Mouse (Mus musculus): Measurements from ENCODE around the gene Tsr3.

DNA sequence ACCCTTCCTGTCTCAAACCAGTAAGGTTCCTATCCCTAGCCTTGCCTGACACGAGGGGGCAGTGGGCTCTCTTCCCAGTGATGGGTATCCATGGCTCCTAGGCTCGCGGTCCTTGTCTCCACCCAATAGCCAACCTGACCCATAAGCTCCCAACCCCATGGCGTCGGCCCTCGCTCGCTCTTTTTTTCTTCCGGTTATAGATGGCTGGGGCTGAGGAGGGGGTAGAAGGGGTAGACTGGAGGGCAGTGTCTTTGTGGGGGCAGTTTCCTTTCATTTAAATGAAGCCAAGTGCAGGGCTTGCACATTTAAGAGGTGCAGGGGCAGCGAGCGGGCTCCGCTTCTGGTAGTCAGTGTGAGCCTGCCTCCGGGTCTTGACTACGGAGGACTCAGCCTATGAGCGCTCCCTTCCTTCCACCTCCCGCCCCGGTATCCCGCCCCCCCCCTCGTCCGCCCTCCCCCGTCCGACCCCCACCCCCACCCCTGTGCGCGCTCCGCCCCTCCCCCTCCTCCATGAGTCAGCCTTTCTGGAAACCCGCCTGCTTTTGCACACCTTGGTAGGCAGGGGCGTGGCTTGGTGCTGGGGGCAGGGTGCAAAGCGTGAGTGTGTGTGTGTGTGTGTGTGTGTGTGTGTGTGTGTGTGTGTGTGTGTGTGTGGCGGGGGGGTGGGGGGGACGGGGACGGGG, 18.0 kb upstream of the Tsr3 start:
- TF ChIP-seq EP300 (IDR thresholded peaks at IDR 0.05; ENCODE audit: low read depth) (no peak), CTCF (IDR thresholded peaks at IDR 0.05; ENCODE audit: low read depth) (0 out of 2 replicates have a peak, but pooled peaks have one; percentile 10)
